Mouse (Mus musculus) urinary bladder, adult 18-20 months (tissue): ENCODE measurements around the gene Ino80d.
A peak's percentile ranks its signal among the peaks of the same experiment; 100 is the strongest.

Source experiments
- DNase-seq, 2 experiments: peaks; one replicate each; pipeline ENCODE4 v3.0.0; 2022; ENCODE audit warnings: low spot score in 2 of 2, mixed read lengths in 2 of 2

Gene Ino80d

DNA sequence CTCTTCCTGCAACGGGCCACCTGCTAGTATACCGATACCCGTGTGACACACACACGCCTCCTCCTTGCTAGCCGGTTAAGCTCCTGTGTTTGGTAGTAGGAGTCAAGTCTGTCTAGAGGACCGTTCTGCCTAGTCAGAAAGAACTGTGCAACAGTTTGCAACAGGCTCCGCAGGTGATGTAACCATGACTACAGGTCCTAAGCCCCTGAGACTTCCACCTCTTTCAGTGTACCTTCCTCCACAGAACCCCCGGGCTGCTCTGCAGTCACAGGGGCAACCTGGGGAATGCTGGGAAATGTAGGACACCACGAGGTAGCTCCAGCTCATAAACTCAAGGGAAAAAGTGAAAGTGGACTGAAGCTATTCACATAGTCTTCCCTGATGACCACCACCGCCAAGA is 123.4 kb downstream of the Ino80d start:
- no peak for DNase-seq

GRCm38 (mm10) chr1:62987561-62987960 is 126.9 kb downstream of the Ino80d start:
- no peak for DNase-seq

DNA sequence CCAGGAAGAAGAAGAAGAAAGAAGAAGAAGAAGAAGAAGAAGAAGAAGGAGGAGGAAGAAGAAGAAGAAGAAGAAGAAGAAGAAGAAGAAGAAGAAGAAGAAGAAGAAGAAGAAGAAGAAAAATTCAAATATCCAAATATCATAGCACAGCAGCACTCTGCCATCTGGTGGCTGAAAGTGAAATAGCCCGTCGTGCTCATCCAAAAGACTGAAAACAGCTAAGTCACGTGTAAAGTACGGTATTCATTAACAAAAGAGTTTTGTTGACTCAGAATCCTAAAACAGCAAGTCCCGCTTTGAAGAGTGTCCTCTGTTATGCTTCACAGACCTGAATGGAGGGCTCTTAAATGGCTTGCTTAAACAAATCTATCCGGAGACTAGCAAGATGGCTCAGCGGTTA is 128.2 kb downstream of the Ino80d start:
- DNase-seq = no peak

- peak; percentile 10 to 33 for DNase-seq
Measured at GRCm38 (mm10) chr1:62984566-62984965, 129.9 kb downstream of the Ino80d start.

- no peak for DNase-seq
Measured at GRCm38 (mm10) chr1:62976742-62977141, 137.7 kb downstream of the Ino80d start.

- no peak for DNase-seq
Measured at GRCm38 (mm10) chr1:62966885-62967284, 147.6 kb downstream of the Ino80d start.

GRCm38 (mm10) chr1:62964291-62964690 is 150.2 kb downstream of the Ino80d start:
- DNase-seq = peak; percentile 13 to 26

DNA sequence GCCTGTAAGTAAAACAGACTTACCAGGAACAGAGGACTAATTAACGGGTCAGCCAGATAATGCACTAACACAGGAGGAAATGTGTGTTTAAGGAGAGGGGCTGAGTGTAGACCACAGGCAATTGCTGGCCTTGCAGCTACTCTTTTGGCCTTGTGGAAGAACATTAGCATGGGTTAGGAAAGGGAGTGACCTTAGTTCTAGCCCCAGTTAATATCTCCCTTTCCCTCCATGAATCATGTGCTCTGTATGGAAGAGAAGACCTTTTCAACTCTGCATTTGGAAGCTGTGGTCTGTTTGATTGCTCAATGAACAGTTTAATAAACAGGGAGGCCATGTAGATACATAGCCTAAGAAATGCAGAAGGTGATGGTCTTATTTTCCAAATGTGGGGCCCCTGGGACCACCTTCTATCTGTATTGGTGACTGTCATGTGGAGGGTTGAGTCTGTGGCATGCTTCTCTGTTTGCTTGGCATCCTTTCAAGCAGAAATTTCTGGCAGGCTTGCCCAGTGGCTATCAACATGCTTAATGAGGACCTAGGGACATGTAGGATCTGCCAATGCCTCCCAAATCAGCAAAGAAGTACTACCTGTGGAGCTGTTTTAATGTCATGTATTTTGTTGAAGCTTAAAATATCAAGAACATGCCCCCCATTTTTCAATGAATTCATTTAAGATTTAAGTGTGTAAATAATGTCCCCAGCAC is 157.4 kb downstream of the Ino80d start:
- DNase-seq = no peak

DNA sequence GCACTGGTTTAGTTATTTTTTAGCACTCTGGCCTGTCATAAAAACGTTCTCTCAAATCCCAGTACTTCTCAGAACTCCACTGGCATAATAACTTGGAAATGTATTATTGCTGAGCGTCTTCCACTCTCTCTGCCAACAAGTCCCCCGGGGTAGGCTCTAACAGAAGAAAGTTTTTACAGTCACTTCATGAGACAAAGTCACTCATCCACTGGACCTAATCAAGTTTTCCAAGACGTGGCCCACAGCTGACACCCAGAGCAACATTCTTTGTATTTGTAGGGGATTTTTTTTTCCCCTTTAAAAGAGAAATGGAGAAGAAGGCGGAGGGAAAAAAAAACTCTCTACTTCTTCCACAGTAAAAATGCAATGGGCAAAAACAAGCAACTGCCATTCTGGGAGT is 157.9 kb downstream of the Ino80d start:
- no peak for DNase-seq

- no peak for DNase-seq
Measured at GRCm38 (mm10) chr1:62955340-62955739, 159.1 kb downstream of the Ino80d start.

- no peak for DNase-seq
Measured at GRCm38 (mm10) chr1:62953036-62953435, 161.4 kb downstream of the Ino80d start.

- no peak for DNase-seq
Measured at GRCm38 (mm10) chr1:62952319-62952718, 162.1 kb downstream of the Ino80d start.

DNA sequence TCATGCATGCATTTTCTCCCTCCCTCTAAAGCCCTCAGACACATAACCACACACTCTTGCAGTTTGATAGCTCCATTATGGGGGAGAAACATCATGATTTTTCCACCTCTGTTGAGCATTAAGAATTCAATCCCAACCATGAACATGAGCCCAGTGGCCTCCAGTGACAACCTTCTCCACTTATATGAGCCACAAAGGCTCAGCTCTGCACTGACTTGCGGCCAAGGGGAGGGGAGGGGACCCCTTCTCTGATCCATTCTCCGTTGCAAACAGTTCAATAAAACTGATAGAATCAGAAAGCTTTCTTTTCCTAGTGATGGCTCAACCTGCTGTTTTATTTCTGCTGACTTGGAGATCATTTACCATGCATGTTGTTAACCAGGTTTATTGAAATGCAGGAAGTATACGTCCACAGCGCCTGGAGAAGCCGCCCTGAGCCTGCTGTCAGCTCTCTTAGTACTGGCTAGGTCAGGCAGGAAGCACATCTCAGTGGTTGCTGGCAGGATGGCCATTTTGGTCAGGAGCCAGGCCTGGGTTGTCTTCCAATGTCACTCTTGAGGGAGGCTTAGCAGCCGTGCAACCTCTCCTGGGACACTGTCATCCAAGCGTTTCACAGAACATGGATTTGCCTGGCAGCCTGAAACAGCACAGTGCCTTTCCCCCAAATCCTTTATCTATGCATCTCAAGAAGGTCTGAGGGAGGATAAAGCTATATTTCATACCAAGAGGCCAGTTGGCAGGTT is 163.2 kb downstream of the Ino80d start:
- no peak for DNase-seq

DNA sequence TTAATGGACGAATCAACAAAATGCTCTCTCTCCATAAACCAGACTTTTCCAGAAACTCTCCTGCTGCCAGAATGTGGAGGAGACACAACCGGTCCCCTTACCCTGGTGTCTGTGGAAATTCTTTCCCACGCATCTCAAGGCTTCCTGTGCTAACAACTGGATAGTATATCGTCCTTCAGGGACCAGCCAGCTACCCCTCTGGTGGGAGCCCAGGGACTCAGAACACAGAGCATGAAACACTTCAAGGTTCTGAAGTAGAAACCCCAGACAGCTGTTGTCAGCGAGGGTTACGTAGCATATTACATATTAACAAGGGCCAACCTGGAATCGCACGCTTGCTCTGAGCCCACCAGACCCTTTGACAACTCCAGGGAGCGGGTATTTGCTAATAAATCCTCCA is 163.9 kb downstream of the Ino80d start:
- DNase-seq = no peak

DNA sequence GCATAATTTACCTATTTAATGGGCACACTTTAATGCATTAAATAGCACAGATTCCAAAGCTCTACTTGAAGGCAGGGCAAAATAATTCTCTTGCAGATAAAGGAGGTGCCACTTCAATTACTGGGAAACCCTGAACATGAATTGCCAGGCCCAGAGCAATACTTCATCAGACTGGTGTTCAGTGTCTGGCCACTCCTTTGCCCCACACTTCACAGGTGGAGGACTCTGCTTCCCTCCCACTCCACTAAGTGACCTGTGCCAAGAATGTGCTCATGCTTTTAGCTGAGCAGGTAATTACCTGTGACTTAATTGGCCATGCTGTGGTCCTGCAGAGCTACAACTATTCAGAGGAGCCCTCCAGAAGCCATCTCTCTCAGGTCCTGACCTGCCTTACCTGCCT is 166.7 kb downstream of the Ino80d start:
- DNase-seq = no peak

GRCm38 (mm10) chr1:62946987-62947386 is 167.5 kb downstream of the Ino80d start:
- DNase-seq = no peak

GRCm38 (mm10) chr1:62934752-62935329 is 179.6 kb downstream of the Ino80d start:
- DNase-seq = no peak

DNA sequence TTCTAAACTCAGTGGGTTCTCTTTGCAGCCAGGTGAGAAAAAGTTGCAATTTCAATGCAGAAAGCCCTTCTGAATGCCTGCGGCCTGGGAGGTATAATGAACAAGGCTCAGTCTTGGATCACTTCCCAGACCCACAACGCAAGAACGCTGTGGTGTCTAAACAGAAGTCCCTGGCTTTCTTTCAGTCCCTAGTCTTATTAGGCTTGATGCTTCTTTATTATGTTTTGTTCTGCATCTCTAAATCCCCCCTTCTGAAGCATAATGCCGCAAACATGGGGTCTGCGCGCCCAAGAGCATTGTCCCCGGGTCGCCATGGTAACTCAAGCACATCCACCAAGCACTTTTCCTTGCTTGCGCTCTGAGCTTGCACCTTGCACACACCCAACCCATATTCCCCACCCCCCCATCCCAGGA is 180.4 kb downstream of the Ino80d start:
- no peak for DNase-seq

DNA sequence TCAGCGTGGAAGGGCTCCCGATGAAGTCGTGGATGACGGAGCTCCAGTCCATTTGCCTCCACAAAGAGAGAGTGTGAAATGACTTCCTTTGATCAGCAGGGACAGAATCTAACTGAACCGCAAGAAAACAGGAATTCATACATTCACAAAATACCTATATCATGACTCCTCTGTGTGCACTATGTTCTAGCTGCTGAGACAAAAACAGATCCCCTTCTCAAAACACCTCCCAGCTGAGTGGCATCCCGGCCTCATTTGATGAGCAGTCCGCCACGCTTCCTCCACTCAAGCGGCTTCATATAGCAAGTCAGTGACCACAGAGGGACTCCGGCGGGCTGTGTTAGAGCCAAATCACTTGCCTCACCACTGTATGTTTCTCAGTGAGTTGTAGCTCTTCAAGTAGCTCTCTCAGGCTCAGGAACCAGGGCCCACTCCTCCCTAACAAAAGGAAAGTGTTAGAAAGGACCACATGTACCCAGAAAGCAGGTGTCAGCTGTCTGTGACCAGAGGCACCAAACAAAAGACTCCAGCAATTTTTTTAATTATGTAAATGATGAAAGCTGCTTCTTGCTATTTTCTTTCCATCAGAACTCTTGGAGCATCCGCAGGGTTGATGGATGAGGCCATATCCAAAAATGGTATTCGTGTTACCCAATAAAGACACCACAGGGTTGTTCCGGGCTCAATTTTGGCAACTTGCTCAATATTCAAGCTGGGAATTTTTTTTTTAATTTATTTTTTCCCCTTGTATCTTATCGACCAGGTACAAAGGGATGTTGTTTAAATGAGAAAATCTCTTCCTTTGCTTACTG is 181.0 kb downstream of the Ino80d start:
- DNase-seq = no peak

DNA sequence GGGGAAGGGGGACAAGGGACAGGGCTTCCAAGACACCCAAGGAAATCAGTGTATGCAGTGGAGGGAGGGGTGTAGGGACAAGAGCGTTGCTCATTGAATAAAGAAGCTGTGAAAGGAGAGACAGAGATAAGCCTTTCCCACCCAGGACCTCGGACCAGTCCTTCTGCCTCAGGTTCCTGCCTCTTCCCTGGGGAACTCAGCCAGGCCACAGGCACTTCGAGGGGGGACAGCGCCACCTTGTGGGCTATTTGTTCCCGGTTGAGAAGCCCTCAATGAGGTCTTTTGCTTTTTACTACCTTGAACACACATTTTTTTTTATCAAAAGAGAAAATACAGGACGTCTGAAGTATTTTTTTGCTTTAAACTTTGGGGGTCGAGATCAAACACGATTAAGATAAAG is 185.0 kb downstream of the Ino80d start:
- DNase-seq = peak; percentile 69 to 78

DNA sequence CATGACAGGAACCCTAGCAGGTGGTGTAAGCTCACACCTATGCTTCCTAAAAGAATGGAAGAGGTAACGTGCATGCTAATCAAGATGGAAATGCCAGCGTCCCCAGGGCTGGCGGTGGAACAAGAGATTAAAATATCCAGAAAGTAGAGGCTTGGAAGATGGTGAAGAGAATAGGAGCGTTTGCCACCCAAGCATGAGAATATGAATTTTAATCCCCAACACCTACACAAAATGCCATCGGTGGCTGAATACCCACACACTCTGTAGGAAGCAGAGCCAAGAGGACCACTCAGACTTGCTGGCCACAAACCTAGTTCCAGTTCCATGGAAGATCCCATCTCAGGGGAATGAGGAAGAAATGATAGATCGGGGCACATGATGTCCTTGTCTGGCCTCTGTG is 195.2 kb downstream of the Ino80d start:
- no peak for DNase-seq

DNA sequence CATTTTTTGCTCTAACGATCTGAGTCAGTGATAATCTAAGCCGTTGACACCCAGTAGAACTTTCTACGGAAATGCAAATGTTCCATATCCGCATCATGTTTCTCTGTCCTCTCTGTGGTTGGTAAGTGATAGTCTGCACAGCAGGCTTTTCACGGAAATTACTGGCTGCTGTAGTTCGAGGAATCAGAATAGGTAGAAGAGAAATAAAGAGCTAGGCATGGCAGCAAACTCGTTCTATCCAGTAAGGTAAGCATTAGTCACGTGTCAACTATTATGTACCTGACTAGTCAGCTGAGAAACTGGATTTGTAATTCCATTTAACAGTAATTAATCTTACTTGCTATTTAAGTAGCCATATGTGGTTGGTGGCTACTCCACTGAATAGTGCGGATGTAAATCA is 197.9 kb downstream of the Ino80d start:
- DNase-seq = no peak
